Mouse (Mus musculus): ENCODE data around the gene Glb1l3. TPM values are rescaled to one million over a fixed set of nuclear protein-coding genes. Genes with fewer than 3 reads are reported as not detected.
"Not testable (repeated sequence)": the region's sequence is repeated elsewhere in the genome, so short reads cannot be mapped to it uniquely, and the experiment has no call there.

Gene Glb1l3
- total RNA-seq (2021) = not detected
- long read RNA-seq, experiment 1 = 0 reads
- long read RNA-seq, experiment 2 = 0 reads

DNA sequence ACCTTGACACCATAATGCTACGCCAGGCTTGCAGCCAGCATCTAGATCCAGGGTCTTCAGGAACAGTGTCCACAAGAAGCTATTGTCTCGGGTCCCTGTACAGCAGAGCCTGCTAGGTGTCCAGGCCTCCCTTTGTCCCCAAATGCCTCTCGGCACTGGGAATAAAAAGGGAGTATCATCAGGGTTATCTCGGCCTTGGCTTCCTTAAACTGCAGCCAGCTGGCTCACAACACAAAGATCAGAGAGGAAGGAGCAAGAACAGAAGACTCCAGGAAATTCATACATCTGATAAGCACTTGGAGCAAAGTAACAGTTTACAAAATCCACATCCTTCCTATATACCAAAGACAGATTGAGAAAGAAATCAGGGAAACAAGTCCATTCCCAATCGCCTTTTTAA is at the start of gene Glb1l3:
TSS of gene Glb1l3 (minus strand) at position 140 of the 400 bp plus-strand sequence.
- intact Hi-C loops (cut with DNase I; ENCODE audit: low total_unique reads) = no loop called here
- no peak for DNase-seq

DNA sequence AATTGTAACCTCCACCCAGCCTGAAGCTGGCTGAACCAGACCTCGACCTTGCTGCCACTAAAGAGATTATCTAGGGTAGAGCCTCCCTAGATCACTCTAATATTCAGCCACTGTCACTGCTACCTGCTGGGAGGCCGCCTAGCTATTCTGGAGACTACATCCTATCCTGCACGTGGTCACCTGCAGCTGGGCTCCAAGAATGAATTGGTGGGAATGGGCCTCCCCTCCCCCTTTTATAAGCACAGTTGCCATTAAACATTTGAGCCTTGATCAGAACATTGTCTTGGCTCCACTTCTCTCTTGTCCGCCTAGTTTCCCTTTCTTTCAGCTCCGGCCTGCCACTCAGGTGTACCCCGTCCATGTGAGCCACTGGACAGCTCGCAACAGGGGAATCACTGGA is 9.2 kb upstream of the Glb1l3 start:
- DNase-seq; intact Hi-C loops (cut with DNase I; ENCODE audit: low total_unique reads): not testable (repeated sequence)

DNA sequence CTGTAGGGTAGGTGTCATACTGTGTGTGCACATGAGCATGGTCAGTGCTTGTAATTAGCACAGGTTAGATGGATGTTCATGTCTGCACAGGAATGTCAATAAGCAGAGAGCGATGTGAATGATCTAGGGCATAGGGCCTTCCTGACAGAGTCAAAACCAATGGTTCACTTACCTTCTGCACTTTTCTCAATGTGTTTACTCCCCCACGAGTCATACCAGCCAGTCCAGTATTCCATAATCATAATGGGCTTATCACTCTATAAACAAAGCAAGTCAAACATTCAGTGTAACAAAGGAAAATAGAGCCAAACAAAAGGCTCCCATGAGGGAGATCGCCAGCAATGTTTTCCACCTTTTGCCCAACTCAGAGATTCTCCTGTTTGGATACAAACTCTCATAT is 29.6 kb downstream of the Glb1l3 start:
- intact Hi-C loops (cut with DNase I; ENCODE audit: low total_unique reads) = no loop called here
- no peak for DNase-seq

- intact Hi-C loops (cut with DNase I; ENCODE audit: low total_unique reads) = no loop called here
- no peak for DNase-seq
Measured at GRCm38 (mm10) chr9:26819942-26820341, 40.7 kb downstream of the Glb1l3 start.

DNA sequence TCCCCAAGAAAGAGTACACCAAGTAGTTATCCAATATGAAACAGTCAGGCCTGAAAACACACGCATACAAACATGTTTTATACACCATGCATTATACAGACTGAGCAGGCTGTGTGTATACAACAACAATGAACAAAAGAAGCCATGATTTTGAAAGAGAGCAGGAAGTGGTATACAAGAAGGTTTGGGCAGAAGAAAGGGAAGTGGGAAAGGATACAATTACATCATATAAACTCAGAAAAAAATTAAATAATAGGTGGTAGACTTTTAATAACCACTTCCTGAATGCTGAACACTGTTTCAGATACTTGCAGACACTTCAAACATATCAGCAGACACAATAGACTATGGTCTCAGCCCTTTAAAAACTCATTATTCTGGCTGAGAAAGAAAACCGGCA is 52.0 kb downstream of the Glb1l3 start:
- intact Hi-C loops (cut with DNase I; ENCODE audit: low total_unique reads) = no loop called here
- no peak for DNase-seq

- intact Hi-C loops (cut with DNase I; ENCODE audit: low total_unique reads) = no loop called here
- DNase-seq = peak; percentile 86
Measured at GRCm38 (mm10) chr9:26805935-26806666, 54.6 kb downstream of the Glb1l3 start, which contains the start of gene Glb1l2. Gene Glb1l2, minus strand, starts transcription at chr9:26806468.

- DNase-seq = no peak
- intact Hi-C loops (cut with DNase I; ENCODE audit: low total_unique reads) = no loop called here
Measured at GRCm38 (mm10) chr9:26804321-26804720, 56.4 kb downstream of the Glb1l3 start.

GRCm38 (mm10) chr9:26800357-26800756 is 60.3 kb downstream of the Glb1l3 start:
- no peak for DNase-seq
- intact Hi-C loops (cut with DNase I; ENCODE audit: low total_unique reads) = no loop called here

GRCm38 (mm10) chr9:26798731-26799130 is 62.0 kb downstream of the Glb1l3 start:
- no peak for DNase-seq
- intact Hi-C loops (cut with DNase I; ENCODE audit: low total_unique reads) = no loop called here

DNA sequence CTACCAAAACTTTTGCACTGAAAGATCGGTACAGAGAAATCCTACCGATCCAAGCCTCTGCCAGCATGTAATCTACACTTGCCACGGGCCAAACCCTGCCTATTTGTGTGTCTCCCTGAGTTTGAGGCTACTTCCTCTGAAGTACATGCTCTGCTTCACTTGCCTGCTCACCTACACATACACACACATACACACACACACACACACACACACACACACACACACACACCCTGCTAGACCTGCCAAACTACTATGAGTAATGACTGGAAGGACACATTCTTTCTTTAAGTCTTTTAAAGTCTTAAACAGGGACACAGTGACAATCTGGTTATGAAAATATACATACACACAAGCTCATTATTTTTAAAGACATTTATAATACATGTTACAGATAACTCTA is 62.5 kb downstream of the Glb1l3 start:
- no peak for DNase-seq

GRCm38 (mm10) chr9:26792829-26793228 is 67.9 kb downstream of the Glb1l3 start:
- intact Hi-C loops (cut with DNase I; ENCODE audit: low total_unique reads) = no loop called here
- no peak for DNase-seq

More for the DNA sequence above, 62.5 kb downstream of the Glb1l3 start:
- intact Hi-C loops (cut with DNase I; ENCODE audit: low total_unique reads) = no loop called here

DNA sequence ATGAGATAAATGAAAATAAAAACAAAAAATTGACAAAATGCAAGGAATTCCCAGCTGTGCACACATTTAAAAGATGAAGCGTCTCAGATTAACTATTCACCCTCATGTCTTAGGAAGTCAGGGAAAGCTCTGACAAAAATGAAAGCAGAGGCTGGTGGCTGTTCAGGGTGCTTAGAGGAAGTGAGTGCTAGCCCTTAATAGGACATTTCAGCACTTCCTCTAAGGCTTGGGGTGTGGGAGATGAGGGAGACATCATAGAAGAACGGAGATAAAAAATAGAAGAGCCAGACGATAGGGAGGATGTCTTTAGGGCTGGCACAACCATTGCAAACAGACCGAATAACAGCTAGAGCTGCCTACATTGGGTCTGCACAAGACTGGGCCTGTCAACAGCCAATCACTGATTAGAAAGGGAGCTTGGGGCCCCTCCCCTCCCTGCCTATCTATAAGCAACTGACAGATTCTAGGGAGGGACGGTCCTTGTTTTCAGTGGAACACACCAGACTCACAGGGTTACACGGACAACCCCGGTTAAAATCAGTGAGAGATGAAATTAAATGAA is 77.2 kb downstream of the Glb1l3 start:
- DNase-seq = no peak
- intact Hi-C loops (cut with DNase I; ENCODE audit: low total_unique reads) = no loop called here

DNA sequence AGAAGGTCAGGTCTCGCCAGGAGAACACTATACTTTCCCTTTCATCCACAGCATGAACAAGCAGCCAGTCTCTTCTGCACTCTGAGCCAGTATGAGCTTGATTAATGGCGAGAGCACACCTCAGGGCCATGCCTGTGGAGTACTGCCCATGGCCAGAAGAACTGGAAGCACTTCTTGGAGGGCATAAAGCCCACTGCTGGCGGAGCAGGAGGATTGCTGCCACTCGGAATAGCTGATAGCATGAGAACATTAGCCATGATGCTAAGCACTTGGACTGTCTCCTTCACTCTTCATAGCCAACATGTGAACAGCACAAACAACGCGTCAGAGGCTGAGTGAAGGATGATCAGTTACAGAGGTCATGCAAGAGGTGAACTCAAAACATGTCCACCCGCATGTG is 82.3 kb downstream of the Glb1l3 start:
- intact Hi-C loops (cut with DNase I; ENCODE audit: low total_unique reads) = loop anchor here (5.0 kb wide), 1 partner anchor 1121 kb away; no protein-coding TSS in a partner anchor
- DNase-seq = peak; percentile 29

DNA sequence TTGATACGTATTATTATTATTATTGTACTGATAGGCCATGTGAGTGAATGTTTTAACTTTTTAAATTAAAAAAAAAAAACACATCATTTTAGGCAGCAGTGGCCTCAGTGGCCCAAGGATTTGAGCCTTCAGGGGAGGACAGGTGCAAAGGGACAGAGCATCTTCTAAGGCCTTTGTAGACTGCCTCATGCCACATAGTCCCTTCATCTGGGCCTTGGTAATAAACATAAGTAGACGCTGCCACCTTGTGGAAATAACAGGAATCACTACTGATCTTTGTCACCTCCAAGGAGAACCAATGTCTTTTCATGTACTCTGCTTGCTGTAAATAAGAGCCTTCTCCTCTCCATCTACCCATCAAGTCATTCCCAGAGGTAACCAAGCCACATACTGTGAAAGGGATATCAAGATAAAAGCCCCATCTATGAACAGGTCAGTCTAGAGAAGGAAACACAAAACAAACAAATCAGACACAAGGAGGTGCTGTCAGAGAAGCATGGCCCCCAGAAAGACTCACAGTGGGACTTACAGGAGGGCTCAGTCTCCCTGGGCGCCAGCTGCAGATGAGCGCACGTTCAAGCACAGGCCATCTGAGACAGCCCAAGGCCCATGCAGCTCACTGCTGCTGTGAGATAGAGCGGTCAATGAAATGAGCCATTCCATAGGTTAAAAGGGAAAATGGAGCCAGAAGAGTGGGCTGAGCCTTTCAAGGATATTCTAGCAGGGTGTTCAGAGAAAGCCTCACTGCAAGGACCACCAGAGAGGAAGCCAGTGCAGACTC is 84.4 kb downstream of the Glb1l3 start:
- no peak for DNase-seq
- intact Hi-C loops (cut with DNase I; ENCODE audit: low total_unique reads) = loop anchor here (5.0 kb wide), 1 partner anchor 1119 kb away; no protein-coding TSS in a partner anchor

GRCm38 (mm10) chr9:26775700-26776099 is 85.0 kb downstream of the Glb1l3 start:
- intact Hi-C loops (cut with DNase I; ENCODE audit: low total_unique reads) = loop anchor here (5.0 kb wide), 1 partner anchor 1118 kb away; no protein-coding TSS in a partner anchor
- DNase-seq = no peak

GRCm38 (mm10) chr9:26768181-26768580 is 92.5 kb downstream of the Glb1l3 start:
- intact Hi-C loops (cut with DNase I; ENCODE audit: low total_unique reads) = no loop called here
- no peak for DNase-seq

Measured in gastrocnemius, postnatal 14 days (tissue).